Mouse (Mus musculus): ENCODE results near the gene C1rb. TPM values are rescaled to one million over a fixed set of nuclear protein-coding genes. Genes with fewer than 3 reads are reported as not detected.
"Not testable (repeated sequence)": the region's sequence is repeated elsewhere in the genome, so short reads cannot be mapped to it uniquely, and the experiment has no call there.

C1rb gene
- polyA plus RNA-seq, 1 experiment from 2014 or later: not detected

- Histone ChIP-seq H3K9me3 (ENCODE audit: control insufficient read depth, low read length) (no peaks in the 10 kb centered on the region), H3K4me3 (replicated peaks; ENCODE audit: low read depth, low read length) (no peak overlapping the region), H3K27ac (replicated peaks; ENCODE audit: low read depth, low read length) (no peak overlapping the region), H3K9ac (replicated peaks; ENCODE audit: low read length) (no peak overlapping the region), H3K4me2 (ENCODE audit: low read length) (no peak overlapping the region), H3K27me3 (ENCODE audit: control insufficient read depth, insufficient read depth, low read length) (no peaks in the 10 kb centered on the region), H3K4me1 (ENCODE audit: control insufficient read depth, insufficient read depth, low read length) (no peaks in the 10 kb centered on the region), H3K36me3 (ENCODE audit: control insufficient read depth, insufficient read depth, low read length) (no peaks in the 10 kb centered on the region)
- ATAC-seq (ENCODE audit: low FRiP score, low TSS enrichment): no peak
- DNase-seq: no peak
- WGBS: 89% methylated on average over 3 of the region's 3 CpGs
Measured at GRCm38 (mm10) chr6:124584935-124585334, 14.8 kb downstream of the C1rb start.

GRCm38 (mm10) chr6:124585761-124586160 is 15.7 kb downstream of the C1rb start:
- no peak overlapping the region for H3K4me3 ChIP-seq (replicated peaks; ENCODE audit: low read depth, low read length)
- no peak for ATAC-seq (ENCODE audit: low FRiP score, low TSS enrichment)
- no peak overlapping the region for H3K9ac ChIP-seq (replicated peaks; ENCODE audit: low read length)
- WGBS: 90% methylated on average over 3 of the region's 3 CpGs
- DNase-seq: no peak
- no peak overlapping the region for H3K27ac ChIP-seq (replicated peaks; ENCODE audit: low read depth, low read length)
- H3K9me3 ChIP-seq (ENCODE audit: control insufficient read depth, low read length): no peaks in the 10 kb centered on the region
- no peaks in the 10 kb centered on the region for H3K27me3 ChIP-seq (ENCODE audit: control insufficient read depth, insufficient read depth, low read length)
- no peak overlapping the region for H3K4me2 ChIP-seq (ENCODE audit: low read length)
- no peaks in the 10 kb centered on the region for H3K4me1 ChIP-seq (ENCODE audit: control insufficient read depth, insufficient read depth, low read length)
- no peaks in the 10 kb centered on the region for H3K36me3 ChIP-seq (ENCODE audit: control insufficient read depth, insufficient read depth, low read length)

GRCm38 (mm10) chr6:124586266-124586665 is 16.2 kb downstream of the C1rb start:
- no peaks in the 10 kb centered on the region for H3K9me3 ChIP-seq (ENCODE audit: control insufficient read depth, low read length)
- ATAC-seq (ENCODE audit: low FRiP score, low TSS enrichment): no peak
- H3K36me3 ChIP-seq (ENCODE audit: control insufficient read depth, insufficient read depth, low read length): no peaks in the 10 kb centered on the region
- DNase-seq: no peak
- H3K4me1 ChIP-seq (ENCODE audit: control insufficient read depth, insufficient read depth, low read length): no peaks in the 10 kb centered on the region
- no peak overlapping the region for H3K9ac ChIP-seq (replicated peaks; ENCODE audit: low read length)
- H3K27ac ChIP-seq (replicated peaks; ENCODE audit: low read depth, low read length): no peak overlapping the region
- no peak overlapping the region for H3K4me3 ChIP-seq (replicated peaks; ENCODE audit: low read depth, low read length)
- 78% methylated on average over 4 of the region's 4 CpGs for WGBS
- no peaks in the 10 kb centered on the region for H3K27me3 ChIP-seq (ENCODE audit: control insufficient read depth, insufficient read depth, low read length)
- H3K4me2 ChIP-seq (ENCODE audit: low read length): no peak overlapping the region

GRCm38 (mm10) chr6:124588771-124589170 is 18.7 kb downstream of the C1rb start:
- H3K27me3 ChIP-seq (ENCODE audit: control insufficient read depth, insufficient read depth, low read length): no peaks in the 10 kb centered on the region
- no peak overlapping the region for H3K4me3 ChIP-seq (replicated peaks; ENCODE audit: low read depth, low read length)
- H3K4me1 ChIP-seq (ENCODE audit: control insufficient read depth, insufficient read depth, low read length): no peaks in the 10 kb centered on the region
- no peaks in the 10 kb centered on the region for H3K36me3 ChIP-seq (ENCODE audit: control insufficient read depth, insufficient read depth, low read length)
- ATAC-seq (ENCODE audit: low FRiP score, low TSS enrichment) (no peak), DNase-seq (no peak)
- no peak overlapping the region for H3K4me2 ChIP-seq (ENCODE audit: low read length)
- H3K9ac ChIP-seq (replicated peaks; ENCODE audit: low read length): no peak overlapping the region
- H3K27ac ChIP-seq (replicated peaks; ENCODE audit: low read depth, low read length): no peak overlapping the region
- H3K9me3 ChIP-seq (ENCODE audit: control insufficient read depth, low read length): no peaks in the 10 kb centered on the region

GRCm38 (mm10) chr6:124592186-124592700 is 22.1 kb downstream of the C1rb start:
- no peak overlapping the region for H3K27ac ChIP-seq (replicated peaks; ENCODE audit: low read depth, low read length)
- no peaks in the 10 kb centered on the region for H3K36me3 ChIP-seq (ENCODE audit: control insufficient read depth, insufficient read depth, low read length)
- no peaks in the 10 kb centered on the region for H3K27me3 ChIP-seq (ENCODE audit: control insufficient read depth, insufficient read depth, low read length)
- no peak overlapping the region for H3K9ac ChIP-seq (replicated peaks; ENCODE audit: low read length)
- H3K9me3 ChIP-seq (ENCODE audit: control insufficient read depth, low read length): no peaks in the 10 kb centered on the region
- DNase-seq (no peak), ATAC-seq (ENCODE audit: low FRiP score, low TSS enrichment) (no peak)
- H3K4me3 ChIP-seq (replicated peaks; ENCODE audit: low read depth, low read length): no peak overlapping the region
- 87% methylated on average over 4 of the region's 4 CpGs for WGBS
- H3K4me2 ChIP-seq (ENCODE audit: low read length): no peak overlapping the region
- no peaks in the 10 kb centered on the region for H3K4me1 ChIP-seq (ENCODE audit: control insufficient read depth, insufficient read depth, low read length)

- ATAC-seq (ENCODE audit: low FRiP score, low TSS enrichment) (no peak), DNase-seq (no peak)
- H3K4me3 ChIP-seq (replicated peaks; ENCODE audit: low read depth, low read length): no peak overlapping the region
- no peaks in the 10 kb centered on the region for H3K4me1 ChIP-seq (ENCODE audit: control insufficient read depth, insufficient read depth, low read length)
- no peaks in the 10 kb centered on the region for H3K36me3 ChIP-seq (ENCODE audit: control insufficient read depth, insufficient read depth, low read length)
- WGBS: 77% methylated on average over 8 of the region's 8 CpGs
- no peak overlapping the region for H3K4me2 ChIP-seq (ENCODE audit: low read length)
- H3K27ac ChIP-seq (replicated peaks; ENCODE audit: low read depth, low read length): no peak overlapping the region
- H3K9me3 ChIP-seq (ENCODE audit: control insufficient read depth, low read length): no peaks in the 10 kb centered on the region
- no peaks in the 10 kb centered on the region for H3K27me3 ChIP-seq (ENCODE audit: control insufficient read depth, insufficient read depth, low read length)
- no peak overlapping the region for H3K9ac ChIP-seq (replicated peaks; ENCODE audit: low read length)
Measured at GRCm38 (mm10) chr6:124593121-124593520, 23.0 kb downstream of the C1rb start.

GRCm38 (mm10) chr6:124602031-124602430 is 31.9 kb downstream of the C1rb start:
- Histone ChIP-seq H3K4me2 (ENCODE audit: low read length) (no peak overlapping the region), H3K4me3 (replicated peaks; ENCODE audit: low read depth, low read length) (no peak overlapping the region), H3K27me3 (ENCODE audit: control insufficient read depth, insufficient read depth, low read length) (no peaks in the 10 kb centered on the region), H3K9ac (replicated peaks; ENCODE audit: low read length) (no peak overlapping the region), H3K4me1 (ENCODE audit: control insufficient read depth, insufficient read depth, low read length) (no peaks in the 10 kb centered on the region), H3K9me3 (ENCODE audit: control insufficient read depth, low read length) (no peaks in the 10 kb centered on the region), H3K36me3 (ENCODE audit: control insufficient read depth, insufficient read depth, low read length) (no peaks in the 10 kb centered on the region), H3K27ac (replicated peaks; ENCODE audit: low read depth, low read length) (no peak overlapping the region)
- no peak for ATAC-seq (ENCODE audit: low FRiP score, low TSS enrichment)
- no peak for DNase-seq
- WGBS: 89% methylated on average over 4 of the region's 4 CpGs

- no peak overlapping the region for H3K27ac ChIP-seq (replicated peaks; ENCODE audit: low read depth, low read length)
- 91% methylated on average over 13 of the region's 13 CpGs for WGBS
- no peak overlapping the region for H3K4me3 ChIP-seq (replicated peaks; ENCODE audit: low read depth, low read length)
- no peaks in the 10 kb centered on the region for H3K9me3 ChIP-seq (ENCODE audit: control insufficient read depth, low read length)
- H3K4me1 ChIP-seq (ENCODE audit: control insufficient read depth, insufficient read depth, low read length): no peaks in the 10 kb centered on the region
- no peaks in the 10 kb centered on the region for H3K36me3 ChIP-seq (ENCODE audit: control insufficient read depth, insufficient read depth, low read length)
- DNase-seq: no peak
- H3K27me3 ChIP-seq (ENCODE audit: control insufficient read depth, insufficient read depth, low read length): no peaks in the 10 kb centered on the region
- ATAC-seq (ENCODE audit: low FRiP score, low TSS enrichment): no peak
- no peak overlapping the region for H3K4me2 ChIP-seq (ENCODE audit: low read length)
- no peak overlapping the region for H3K9ac ChIP-seq (replicated peaks; ENCODE audit: low read length)
Measured at GRCm38 (mm10) chr6:124625612-124626011, 55.5 kb downstream of the C1rb start.

GRCm38 (mm10) chr6:124626184-124626583 is 56.1 kb downstream of the C1rb start:
- not testable (repeated sequence) for H3K9me3 ChIP-seq (ENCODE audit: control insufficient read depth, low read length); H3K27ac ChIP-seq (replicated peaks; ENCODE audit: low read depth, low read length); H3K4me1 ChIP-seq (ENCODE audit: control insufficient read depth, insufficient read depth, low read length); DNase-seq; H3K4me3 ChIP-seq (replicated peaks; ENCODE audit: low read depth, low read length); H3K4me2 ChIP-seq (ENCODE audit: low read length); H3K27me3 ChIP-seq (ENCODE audit: control insufficient read depth, insufficient read depth, low read length); H3K36me3 ChIP-seq (ENCODE audit: control insufficient read depth, insufficient read depth, low read length); ATAC-seq (ENCODE audit: low FRiP score, low TSS enrichment); H3K9ac ChIP-seq (replicated peaks; ENCODE audit: low read length)
- 35% methylated on average over 1 of the region's 1 CpGs for WGBS
